Mouse (Mus musculus) kidney, adult 2 months (tissue): ENCODE results near the gene Bsdc1.

Experiments used
- CTCF ChIP-seq: fragments of 200-500 bp; conservative IDR thresholded peaks from 2 replicates; pipeline ENCODE4 v1.5.1; 2011; ENCODE audit warnings: low read depth, mild to moderate bottlenecking, control low read depth, low read length, moderate library complexity, mixed read lengths; ENCODE audit not compliant: insufficient read depth, insufficient read length
- POLR2A ChIP-seq: fragments of 200-500 bp; IDR thresholded peaks from one replicate; pipeline ENCODE4 v1.6.1; 2011; ENCODE audit warnings: low read depth, low read length, control low read depth

- TF ChIP-seq POLR2A (peak; percentile 78), CTCF (no peak)
These were observed 39.5 kb downstream of the Bsdc1 start for GRCm38 (mm10) chr4:129500607-129501566.
